Mouse (Mus musculus): ENCODE data around the gene Pbxip1. TPM values are rescaled to one million over a fixed set of nuclear protein-coding genes. Genes with fewer than 3 reads are reported as not detected.

Pbxip1 gene
- polyA plus RNA-seq, 2 experiments, result 17.9 to 32.8 TPM

DNA sequence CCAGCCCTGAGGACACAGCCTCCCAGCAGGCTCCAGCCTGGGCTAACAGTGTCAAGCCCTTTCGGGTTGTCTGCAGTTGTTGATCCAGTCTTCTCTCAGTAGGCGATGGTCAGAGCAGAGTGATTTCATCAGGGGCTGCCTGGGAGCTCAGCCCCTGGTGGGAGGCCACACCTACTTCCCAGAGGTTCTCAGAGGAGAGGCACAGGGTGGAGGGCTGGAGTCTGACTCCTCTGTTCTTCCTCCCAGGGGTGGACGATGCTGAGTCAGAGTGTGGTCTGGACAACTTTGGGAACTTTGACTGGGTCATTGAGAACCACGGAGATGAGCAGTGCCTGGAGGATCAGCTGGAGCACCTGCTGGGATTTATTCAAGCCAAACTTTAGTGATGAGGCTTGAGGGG lies 31.8 kb downstream of the Pbxip1 start:
- Histone ChIP-seq H3K36me3 (ENCODE audit: control insufficient read depth, insufficient read depth, low read length) (peaks cover 20% of the 10 kb centered on the region), H3K9ac (ENCODE audit: low read depth, low read length, severe bottlenecking) (no peak overlapping the region), H3K4me2 (replicated peaks; ENCODE audit: low read depth, low read length, severe bottlenecking) (no peak overlapping the region), H3K27me3 (ENCODE audit: control insufficient read depth, insufficient read depth, low read length) (no peaks in the 10 kb centered on the region), H3K4me1 (ENCODE audit: control insufficient read depth, insufficient read depth, low read length) (no peaks in the 10 kb centered on the region), H3K4me3 (replicated peaks; ENCODE audit: low read length) (no peak overlapping the region), H3K27ac (replicated peaks; ENCODE audit: low read depth, low read length) (no peak overlapping the region), H3K9me3 (ENCODE audit: control insufficient read depth, low read length) (no peaks in the 10 kb centered on the region)
- TF ChIP-seq POLR2A (IDR thresholded peaks at IDR 0.05; ENCODE audit: borderline replicate concordance, extremely low read depth, insufficient read depth, insufficient read length), result no peak
- ATAC-seq (ENCODE audit: low FRiP score, low read depth) (no peak), DNase-seq (ENCODE audit: low spot score) (no peak)
- 61% methylated on average over 4 of the region's 4 CpGs for WGBS

DNA sequence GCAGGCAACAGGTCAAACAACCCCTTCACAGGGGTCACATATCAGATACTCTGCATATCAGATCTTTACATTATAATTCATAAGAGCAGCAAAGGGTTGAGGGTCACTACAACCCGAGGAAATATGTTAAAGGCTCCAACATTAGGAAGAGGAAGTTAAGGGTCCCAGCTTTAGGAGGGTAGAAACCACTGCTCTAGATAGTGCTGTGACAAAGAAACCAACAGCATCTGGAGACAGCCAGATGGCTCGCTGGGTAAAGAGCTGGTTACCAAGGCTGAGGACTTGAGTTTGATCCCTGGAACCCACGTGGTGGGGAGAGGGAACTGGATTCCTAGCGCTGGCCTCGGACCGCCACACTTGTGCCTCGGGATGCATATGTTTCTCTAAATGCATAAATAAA lies 35.8 kb downstream of the Pbxip1 start:
- 77% methylated on average over 7 of the region's 7 CpGs for WGBS

DNA sequence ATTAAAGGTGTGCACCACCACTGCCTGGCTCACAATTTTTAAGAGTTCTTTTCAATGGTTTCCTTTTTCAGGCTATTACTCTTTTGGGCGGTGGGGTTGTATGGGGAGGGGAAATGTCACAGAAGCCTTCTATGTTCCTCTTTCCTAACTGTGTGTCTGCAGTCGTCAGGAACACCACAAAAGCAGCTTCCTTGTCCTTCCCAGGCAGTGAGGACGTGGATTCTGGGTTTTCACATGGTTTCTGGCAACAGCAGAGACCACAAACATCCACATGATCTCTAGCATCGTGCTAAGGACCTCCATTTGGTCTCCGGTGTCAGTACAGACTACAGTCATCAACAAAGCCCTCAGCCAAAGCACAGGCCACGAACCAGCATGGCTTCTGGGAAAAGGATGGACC lies 37.3 kb downstream of the Pbxip1 start:
- Histone ChIP-seq H3K4me3 (replicated peaks; ENCODE audit: low read length) (no peak overlapping the region), H3K9ac (ENCODE audit: low read depth, low read length, severe bottlenecking) (no peak overlapping the region), H3K36me3 (ENCODE audit: control insufficient read depth, insufficient read depth, low read length) (peaks cover 9% of the 10 kb centered on the region; the same call in 1 of the 2 replicates), H3K9me3 (ENCODE audit: control insufficient read depth, low read length) (no peaks in the 10 kb centered on the region), H3K4me2 (replicated peaks; ENCODE audit: low read depth, low read length, severe bottlenecking) (no peak overlapping the region), H3K27ac (replicated peaks; ENCODE audit: low read depth, low read length) (no peak overlapping the region), H3K4me1 (ENCODE audit: control insufficient read depth, insufficient read depth, low read length) (no peaks in the 10 kb centered on the region), H3K27me3 (ENCODE audit: control insufficient read depth, insufficient read depth, low read length) (no peaks in the 10 kb centered on the region)
- ATAC-seq (ENCODE audit: low FRiP score, low read depth) (no peak), DNase-seq (ENCODE audit: low spot score) (no peak)
- no peak for TF ChIP-seq POLR2A (IDR thresholded peaks at IDR 0.05; ENCODE audit: borderline replicate concordance, extremely low read depth, insufficient read depth, insufficient read length)
- WGBS, result 70% methylated on average over 6 of the region's 6 CpGs

More for the DNA sequence above, 35.8 kb downstream of the Pbxip1 start:
- H3K27ac ChIP-seq (replicated peaks; ENCODE audit: low read depth, low read length), result no peak overlapping the region
- TF ChIP-seq POLR2A (IDR thresholded peaks at IDR 0.05; ENCODE audit: borderline replicate concordance, extremely low read depth, insufficient read depth, insufficient read length), result no peak
- DNase-seq (ENCODE audit: low spot score), result no peak
- no peaks in the 10 kb centered on the region for H3K4me1 ChIP-seq (ENCODE audit: control insufficient read depth, insufficient read depth, low read length)
- no peak overlapping the region for H3K4me3 ChIP-seq (replicated peaks; ENCODE audit: low read length)
- ATAC-seq (ENCODE audit: low FRiP score, low read depth), result no peak
- H3K9me3 ChIP-seq (ENCODE audit: control insufficient read depth, low read length), result no peaks in the 10 kb centered on the region
- H3K36me3 ChIP-seq (ENCODE audit: control insufficient read depth, insufficient read depth, low read length), result peaks cover 20% of the 10 kb centered on the region
- no peak overlapping the region for H3K4me2 ChIP-seq (replicated peaks; ENCODE audit: low read depth, low read length, severe bottlenecking)
- no peak overlapping the region for H3K9ac ChIP-seq (ENCODE audit: low read depth, low read length, severe bottlenecking)
- H3K27me3 ChIP-seq (ENCODE audit: control insufficient read depth, insufficient read depth, low read length), result no peaks in the 10 kb centered on the region

DNA sequence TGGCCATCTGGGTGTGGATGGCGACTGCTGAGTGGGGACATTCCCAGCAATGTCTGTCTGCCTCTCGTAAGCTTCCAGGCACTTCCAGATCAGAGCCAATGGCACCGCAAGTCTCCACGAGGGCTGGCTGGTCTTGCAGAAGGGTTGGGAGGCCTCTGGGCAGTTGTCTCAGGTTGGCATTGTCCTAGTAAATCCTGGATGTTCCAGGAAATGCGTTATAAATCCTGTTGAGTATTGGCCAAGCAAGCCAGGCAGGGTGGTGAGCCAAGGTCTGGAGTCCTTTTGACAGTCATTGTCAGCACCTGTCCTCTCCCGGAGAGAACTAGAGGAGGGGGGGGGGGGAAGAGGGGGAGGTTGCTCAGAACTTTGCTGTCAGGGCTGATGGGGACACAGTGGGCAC lies 42.5 kb downstream of the Pbxip1 start:
- 83% methylated on average over 6 of the region's 6 CpGs for WGBS
- TF ChIP-seq POLR2A (IDR thresholded peaks at IDR 0.05; ENCODE audit: borderline replicate concordance, extremely low read depth, insufficient read depth, insufficient read length), result no peak

DNA sequence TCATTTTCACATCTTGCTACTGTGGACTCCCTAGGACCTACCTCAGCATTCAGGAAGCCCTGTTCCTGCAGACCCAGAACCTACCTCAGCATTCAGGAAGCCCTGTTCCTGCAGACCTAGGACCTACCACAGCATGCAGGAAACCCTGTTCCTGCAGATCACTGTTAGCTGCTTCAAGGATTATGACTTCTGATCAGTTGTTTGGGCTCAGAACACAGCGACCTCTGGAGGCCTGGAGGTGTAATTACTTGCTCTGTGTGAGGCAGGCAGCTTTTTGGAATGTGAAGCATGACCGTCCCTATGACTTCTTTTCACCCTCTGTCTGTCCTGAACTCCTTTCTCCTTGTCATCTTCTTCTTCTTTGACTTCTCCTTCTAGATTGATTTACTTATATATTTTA lies 45.0 kb downstream of the Pbxip1 start:
- H3K27me3 ChIP-seq (ENCODE audit: control insufficient read depth, insufficient read depth, low read length), result no peaks in the 10 kb centered on the region
- H3K4me2 ChIP-seq (replicated peaks; ENCODE audit: low read depth, low read length, severe bottlenecking), result no peak overlapping the region
- no peak overlapping the region for H3K27ac ChIP-seq (replicated peaks; ENCODE audit: low read depth, low read length)
- no peak for TF ChIP-seq POLR2A (IDR thresholded peaks at IDR 0.05; ENCODE audit: borderline replicate concordance, extremely low read depth, insufficient read depth, insufficient read length)
- H3K4me1 ChIP-seq (ENCODE audit: control insufficient read depth, insufficient read depth, low read length), result no peaks in the 10 kb centered on the region
- H3K9ac ChIP-seq (ENCODE audit: low read depth, low read length, severe bottlenecking), result no peak overlapping the region
- no peaks in the 10 kb centered on the region for H3K9me3 ChIP-seq (ENCODE audit: control insufficient read depth, low read length)
- ATAC-seq (ENCODE audit: low FRiP score, low read depth) (no peak), DNase-seq (ENCODE audit: low spot score) (no peak)
- no peak overlapping the region for H3K4me3 ChIP-seq (replicated peaks; ENCODE audit: low read length)
- no peaks in the 10 kb centered on the region for H3K36me3 ChIP-seq (ENCODE audit: control insufficient read depth, insufficient read depth, low read length)
- WGBS, result 37% methylated on average over 2 of the region's 2 CpGs

More for the DNA sequence above, 42.5 kb downstream of the Pbxip1 start:
- H3K9ac ChIP-seq (ENCODE audit: low read depth, low read length, severe bottlenecking), result no peak overlapping the region
- ATAC-seq (ENCODE audit: low FRiP score, low read depth), result no peak
- H3K27me3 ChIP-seq (ENCODE audit: control insufficient read depth, insufficient read depth, low read length), result no peaks in the 10 kb centered on the region
- H3K4me2 ChIP-seq (replicated peaks; ENCODE audit: low read depth, low read length, severe bottlenecking), result no peak overlapping the region
- H3K4me1 ChIP-seq (ENCODE audit: control insufficient read depth, insufficient read depth, low read length), result no peaks in the 10 kb centered on the region
- no peak overlapping the region for H3K4me3 ChIP-seq (replicated peaks; ENCODE audit: low read length)
- H3K36me3 ChIP-seq (ENCODE audit: control insufficient read depth, insufficient read depth, low read length), result no peaks in the 10 kb centered on the region
- no peaks in the 10 kb centered on the region for H3K9me3 ChIP-seq (ENCODE audit: control insufficient read depth, low read length)
- no peak overlapping the region for H3K27ac ChIP-seq (replicated peaks; ENCODE audit: low read depth, low read length)
- DNase-seq (ENCODE audit: low spot score), result no peak

DNA sequence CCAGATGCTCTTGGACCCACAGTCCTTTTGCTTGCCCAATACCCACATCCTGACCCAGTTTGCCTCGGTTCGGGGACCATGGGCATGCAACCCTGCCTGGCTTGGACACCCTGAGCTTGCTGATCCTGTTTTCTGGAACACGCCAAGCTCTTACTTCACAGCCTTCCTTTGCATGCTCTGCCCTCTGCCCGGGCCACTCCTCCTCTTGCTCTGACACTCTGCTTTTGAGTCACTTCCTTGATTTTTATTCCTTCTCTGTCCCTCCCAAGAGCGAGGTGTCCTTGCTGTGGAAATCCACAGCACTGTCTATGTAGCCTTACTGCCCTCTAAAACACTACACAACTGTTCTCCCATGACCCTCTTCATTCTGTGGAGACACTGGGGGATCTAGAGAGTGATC lies 45.7 kb downstream of the Pbxip1 start:
- Histone ChIP-seq H3K4me1 (ENCODE audit: control insufficient read depth, insufficient read depth, low read length) (no peaks in the 10 kb centered on the region), H3K4me2 (replicated peaks; ENCODE audit: low read depth, low read length, severe bottlenecking) (no peak overlapping the region), H3K27me3 (ENCODE audit: control insufficient read depth, insufficient read depth, low read length) (no peaks in the 10 kb centered on the region), H3K27ac (replicated peaks; ENCODE audit: low read depth, low read length) (no peak overlapping the region), H3K9ac (ENCODE audit: low read depth, low read length, severe bottlenecking) (no peak overlapping the region), H3K4me3 (replicated peaks; ENCODE audit: low read length) (no peak overlapping the region), H3K36me3 (ENCODE audit: control insufficient read depth, insufficient read depth, low read length) (no peaks in the 10 kb centered on the region), H3K9me3 (ENCODE audit: control insufficient read depth, low read length) (no peaks in the 10 kb centered on the region)
- ATAC-seq (ENCODE audit: low FRiP score, low read depth) (no peak), DNase-seq (ENCODE audit: low spot score) (no peak)
- TF ChIP-seq POLR2A (IDR thresholded peaks at IDR 0.05; ENCODE audit: borderline replicate concordance, extremely low read depth, insufficient read depth, insufficient read length), result no peak
- WGBS, result 91% methylated on average over 5 of the region's 5 CpGs
